Mouse (Mus musculus): Measurements from ENCODE around the gene Dclre1b. TPM values are rescaled to one million over a fixed set of nuclear protein-coding genes. Genes with fewer than 3 reads are reported as not detected.

The Dclre1b gene
- polyA plus RNA-seq, 1 experiment from 2014 or later = 16.3 TPM

DNA sequence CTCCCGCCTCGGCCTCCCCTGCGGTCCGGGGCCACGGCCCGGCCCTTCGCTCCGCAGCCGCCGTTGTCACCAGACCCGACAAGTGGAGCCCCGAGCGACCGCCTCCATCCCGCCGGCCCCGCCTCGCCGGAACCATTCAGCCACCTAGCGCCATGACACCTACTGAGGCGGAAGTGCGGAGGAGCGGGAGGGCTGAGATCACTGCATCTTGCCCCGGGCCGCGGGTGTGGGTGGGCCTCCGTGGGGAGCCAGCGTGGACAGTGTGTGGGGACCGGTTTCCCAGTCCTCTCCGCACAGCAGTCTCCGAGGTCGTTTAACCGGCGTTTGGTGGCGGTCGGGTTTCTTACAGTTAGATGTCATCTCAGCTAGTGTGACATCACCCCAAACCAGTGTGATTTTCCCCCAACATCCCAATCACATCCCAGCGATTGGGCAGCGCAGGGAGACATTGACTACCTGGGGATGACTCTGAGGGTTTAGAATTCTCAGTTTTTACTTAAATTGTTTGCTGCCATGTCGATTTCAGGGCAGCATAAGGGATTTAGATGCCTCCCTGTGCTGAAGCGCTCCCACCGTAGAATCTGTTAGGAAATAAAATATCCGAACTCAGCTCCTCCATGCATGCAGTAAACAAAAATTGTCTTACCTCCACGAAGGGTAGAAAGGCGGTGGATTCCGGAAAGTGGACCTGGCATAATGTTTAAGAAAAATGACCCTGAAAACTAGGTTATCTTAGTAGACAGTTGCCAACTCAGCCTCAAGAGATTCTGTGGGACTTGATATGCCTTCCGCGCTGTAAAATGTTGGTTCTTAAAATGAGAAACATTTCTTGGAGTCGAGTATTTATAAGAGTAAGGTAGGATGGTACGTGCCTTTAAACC is 17.8 kb downstream of the Dclre1b start, which contains the start of gene Hipk1:
TSS of gene Hipk1 (minus strand) at position 334 of the 881 bp plus-strand sequence.
- no peaks in the 10 kb centered on the region for H3K27me3 ChIP-seq (ENCODE audit: control insufficient read depth, insufficient read depth, low read length)
- 0 out of 2 replicates have a peak, but pooled peaks cover 2% of the 10 kb centered on the region for H3K4me1 ChIP-seq (replicated peaks; ENCODE audit: control insufficient read depth, insufficient read depth)
- H3K27ac ChIP-seq (replicated peaks) = peak within 1 kb of the TSS; percentile 96
- H3K9ac ChIP-seq (ENCODE audit: low read length) = peak within 1 kb of the TSS; percentile 94
- TF ChIP-seq CTCF (IDR thresholded peaks at IDR 0.05; ENCODE audit: low read depth) (peak; percentile 47), EP300 (optimal IDR thresholded peaks at IDR 0.05) (peak; percentile 71)
- peak; percentile 97 for ATAC-seq (ENCODE audit: low FRiP score, low TSS enrichment)
- no peaks in the 10 kb centered on the region for H3K9me3 ChIP-seq (ENCODE audit: control insufficient read depth, low read length)
- H3K36me3 ChIP-seq (ENCODE audit: control insufficient read depth, insufficient read depth, low read length) = no peaks in the 10 kb centered on the region
- peak; percentile 96 for DNase-seq (ENCODE audit: low spot score)
- WGBS = 11% methylated on average over 46 of the region's 49 CpGs
- peak within 1 kb of the TSS; percentile 76 for H3K4me2 ChIP-seq (replicated peaks; ENCODE audit: low read depth)
- peak within 1 kb of the TSS; percentile 94 for H3K4me3 ChIP-seq (ENCODE audit: low read depth, low read length)

DNA sequence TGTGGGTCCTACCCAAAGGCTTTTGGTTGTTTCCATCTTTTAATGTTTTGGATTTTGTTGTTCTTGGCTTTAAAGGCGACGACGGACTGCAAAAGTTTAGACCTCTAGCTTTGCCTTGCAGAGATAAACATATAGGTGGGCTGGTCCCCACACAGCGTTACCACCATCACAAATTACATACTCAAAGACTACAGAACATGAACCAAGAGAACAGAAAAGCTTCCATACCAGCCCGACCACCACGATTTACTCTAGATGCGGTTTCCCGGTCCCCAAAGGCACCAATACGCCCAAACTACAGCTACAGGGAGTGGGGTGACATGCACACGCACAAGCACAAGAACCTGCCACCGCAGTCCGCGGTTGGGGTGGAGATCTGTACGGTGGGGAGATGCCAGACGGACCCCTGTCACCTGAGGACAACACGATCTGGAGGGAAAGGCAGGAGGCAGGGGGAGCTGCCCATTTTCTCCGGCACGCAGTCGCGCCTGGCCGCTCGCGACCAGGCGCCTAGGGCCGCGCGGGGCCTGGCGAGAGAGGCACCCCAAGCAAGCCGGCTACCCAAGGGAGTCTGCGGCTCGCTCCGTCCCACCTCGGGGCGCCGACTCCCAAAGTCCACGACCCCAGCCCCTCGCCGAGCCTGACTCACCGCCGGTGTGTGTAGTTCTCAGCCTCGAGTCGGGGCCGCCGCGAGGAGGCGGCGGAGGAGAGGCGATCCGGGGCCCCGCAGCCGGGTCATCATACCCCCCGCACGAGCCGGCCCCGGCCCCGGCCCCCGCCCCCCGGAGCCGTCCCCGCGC is 18.7 kb downstream of the Dclre1b start:
- DNase-seq (ENCODE audit: low spot score) (no peak), ATAC-seq (ENCODE audit: low FRiP score, low TSS enrichment) (peak; percentile 75)
- Histone ChIP-seq H3K4me2 (replicated peaks; ENCODE audit: low read depth) (peak overlapping the region; percentile 76), H3K36me3 (ENCODE audit: control insufficient read depth, insufficient read depth, low read length) (no peaks in the 10 kb centered on the region), H3K9ac (ENCODE audit: low read length) (peak overlapping the region; percentile 94), H3K27ac (replicated peaks) (peak overlapping the region; percentile 96), H3K9me3 (ENCODE audit: control insufficient read depth, low read length) (no peaks in the 10 kb centered on the region), H3K4me1 (replicated peaks; ENCODE audit: control insufficient read depth, insufficient read depth) (0 out of 2 replicates have a peak, but pooled peaks cover 2% of the 10 kb centered on the region), H3K4me3 (ENCODE audit: low read depth, low read length) (peak overlapping the region; percentile 94), H3K27me3 (ENCODE audit: control insufficient read depth, insufficient read depth, low read length) (no peaks in the 10 kb centered on the region)
- WGBS = under 1% methylated on average over 27 of the region's 61 CpGs
- TF ChIP-seq CTCF (IDR thresholded peaks at IDR 0.05; ENCODE audit: low read depth) (no peak), EP300 (optimal IDR thresholded peaks at IDR 0.05) (no peak)

DNA sequence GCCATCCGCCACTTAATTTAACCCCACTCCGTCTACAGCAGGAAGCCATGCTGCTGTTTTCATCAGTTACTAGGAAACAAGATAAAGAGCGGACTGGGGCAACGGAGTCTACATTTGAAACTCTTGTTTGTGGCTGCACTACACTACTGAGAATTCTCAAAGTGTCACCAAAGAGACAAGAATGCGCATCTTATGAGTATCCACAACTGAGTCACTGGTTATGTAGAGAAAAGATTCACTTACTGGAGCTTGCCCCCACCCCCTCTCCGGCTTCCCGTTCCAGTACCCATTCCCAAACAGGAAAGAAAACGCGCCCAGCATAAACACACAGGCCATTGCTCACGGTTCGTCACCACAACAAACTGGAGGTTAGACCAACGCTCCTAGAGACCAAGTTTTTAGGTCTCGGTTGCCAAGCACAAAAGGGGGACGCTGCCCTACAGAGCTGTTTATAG is 19.3 kb downstream of the Dclre1b start:
- Histone ChIP-seq H3K9ac (ENCODE audit: low read length) (peak overlapping the region; percentile 94), H3K27me3 (ENCODE audit: control insufficient read depth, insufficient read depth, low read length) (no peaks in the 10 kb centered on the region), H3K4me3 (ENCODE audit: low read depth, low read length) (peak overlapping the region; percentile 94), H3K9me3 (ENCODE audit: control insufficient read depth, low read length) (no peaks in the 10 kb centered on the region), H3K36me3 (ENCODE audit: control insufficient read depth, insufficient read depth, low read length) (no peaks in the 10 kb centered on the region), H3K4me1 (replicated peaks; ENCODE audit: control insufficient read depth, insufficient read depth) (0 out of 2 replicates have a peak, but pooled peaks cover 2% of the 10 kb centered on the region), H3K27ac (replicated peaks) (peak overlapping the region; percentile 96), H3K4me2 (replicated peaks; ENCODE audit: low read depth) (peak overlapping the region; percentile 76)
- TF ChIP-seq EP300 (optimal IDR thresholded peaks at IDR 0.05) (no peak), CTCF (IDR thresholded peaks at IDR 0.05; ENCODE audit: low read depth) (no peak)
- peak; percentile 19; the same call in 1 of the 2 replicates for ATAC-seq (ENCODE audit: low FRiP score, low TSS enrichment)
- peak; percentile 61 for DNase-seq (ENCODE audit: low spot score)
- WGBS = 1% methylated on average over 14 of the region's 14 CpGs

DNA sequence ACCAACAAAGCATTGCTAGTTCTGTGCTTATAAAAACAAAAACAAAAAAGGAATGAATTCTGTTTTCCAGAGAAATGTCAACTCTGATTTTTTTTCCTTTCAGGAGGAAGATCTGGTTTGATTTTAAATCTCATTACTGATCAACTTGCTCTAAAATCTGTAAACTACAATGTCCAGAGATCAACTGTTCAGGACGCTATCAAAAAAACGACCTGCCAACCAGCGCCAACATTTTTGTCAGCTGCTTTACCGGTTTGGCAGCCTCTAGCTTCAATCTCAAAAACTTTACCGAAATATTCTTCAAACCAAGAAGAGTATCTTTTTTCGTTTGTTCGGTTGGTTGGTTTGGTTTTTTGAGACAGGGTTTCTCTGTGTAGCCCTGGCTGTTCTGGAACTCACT is 20.1 kb downstream of the Dclre1b start:
- Histone ChIP-seq H3K4me2 (replicated peaks; ENCODE audit: low read depth) (peak overlapping the region; percentile 76), H3K4me3 (ENCODE audit: low read depth, low read length) (peak overlapping the region; percentile 94), H3K9ac (ENCODE audit: low read length) (no peak overlapping the region), H3K27me3 (ENCODE audit: control insufficient read depth, insufficient read depth, low read length) (no peaks in the 10 kb centered on the region), H3K27ac (replicated peaks) (peak overlapping the region; percentile 58), H3K4me1 (replicated peaks; ENCODE audit: control insufficient read depth, insufficient read depth) (0 out of 2 replicates have a peak, but pooled peaks cover 2% of the 10 kb centered on the region), H3K36me3 (ENCODE audit: control insufficient read depth, insufficient read depth, low read length) (no peaks in the 10 kb centered on the region), H3K9me3 (ENCODE audit: control insufficient read depth, low read length) (no peaks in the 10 kb centered on the region)
- no peak for TF ChIP-seq EP300 (optimal IDR thresholded peaks at IDR 0.05)
- TF ChIP-seq CTCF (IDR thresholded peaks at IDR 0.05; ENCODE audit: low read depth) = no peak
- WGBS = 50% methylated on average over 7 of the region's 7 CpGs
- DNase-seq (ENCODE audit: low spot score) = no peak
- ATAC-seq (ENCODE audit: low FRiP score, low TSS enrichment) = no peak

DNA sequence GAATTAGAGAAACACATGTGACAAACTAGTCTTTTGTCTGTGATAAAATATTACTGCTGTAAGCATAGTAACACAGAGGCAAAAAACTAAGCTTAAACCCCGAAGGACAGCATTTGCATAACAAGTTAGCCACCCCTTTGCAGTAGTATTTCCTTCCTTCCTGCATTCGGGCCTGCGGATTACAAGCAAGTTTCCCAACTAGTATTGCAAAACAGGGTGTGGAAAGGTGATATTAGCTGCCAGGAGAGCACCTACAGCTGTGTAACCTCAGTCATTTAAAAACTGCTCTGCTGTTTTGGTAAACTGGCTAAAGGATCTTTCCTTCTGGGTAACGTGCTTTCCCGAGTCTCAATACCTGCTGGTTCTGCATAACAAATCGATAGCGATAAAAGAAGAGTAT is 22.0 kb downstream of the Dclre1b start:
- Histone ChIP-seq H3K4me2 (replicated peaks; ENCODE audit: low read depth) (no peak overlapping the region), H3K9me3 (ENCODE audit: control insufficient read depth, low read length) (no peaks in the 10 kb centered on the region), H3K27ac (replicated peaks) (peak overlapping the region; percentile 41), H3K27me3 (ENCODE audit: control insufficient read depth, insufficient read depth, low read length) (no peaks in the 10 kb centered on the region), H3K9ac (ENCODE audit: low read length) (no peak overlapping the region), H3K36me3 (ENCODE audit: control insufficient read depth, insufficient read depth, low read length) (no peaks in the 10 kb centered on the region), H3K4me3 (ENCODE audit: low read depth, low read length) (no peak overlapping the region), H3K4me1 (replicated peaks; ENCODE audit: control insufficient read depth, insufficient read depth) (0 out of 2 replicates have a peak, but pooled peaks cover 2% of the 10 kb centered on the region)
- DNase-seq (ENCODE audit: low spot score) (no peak), ATAC-seq (ENCODE audit: low FRiP score, low TSS enrichment) (no peak)
- 58% methylated on average over 7 of the region's 7 CpGs for WGBS
- TF ChIP-seq CTCF (IDR thresholded peaks at IDR 0.05; ENCODE audit: low read depth) (no peak), EP300 (optimal IDR thresholded peaks at IDR 0.05) (no peak)

Measured in stomach, postnatal 0 days (tissue).